Mouse (Mus musculus) frontal cortex, postnatal 25 days (tissue): ENCODE measurements around the gene Rnf26.

Experiments
- DNase-seq, 2 experiments: peaks; one replicate each; pipeline ENCODE4 v3.0.0; 2022; ENCODE audit warnings: low spot score in 2 of 2

Rnf26 gene

DNA sequence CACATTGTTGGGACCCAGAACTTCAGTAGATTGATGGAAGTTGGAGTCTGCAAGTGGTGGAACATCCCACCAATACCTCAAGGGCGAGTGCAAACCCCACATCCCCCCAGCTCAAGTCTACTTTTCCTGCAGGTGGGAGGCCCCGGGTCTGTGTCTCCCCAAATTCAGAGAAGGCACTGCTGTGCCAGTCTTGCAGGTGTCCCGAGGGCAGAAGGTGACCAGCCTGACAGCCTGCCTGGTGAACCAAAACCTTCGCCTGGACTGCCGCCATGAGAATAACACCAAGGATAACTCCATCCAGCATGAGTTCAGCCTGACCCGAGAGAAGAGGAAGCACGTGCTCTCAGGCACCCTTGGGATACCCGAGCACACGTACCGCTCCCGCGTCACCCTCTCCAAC is 66.9 kb downstream of the Rnf26 start:
- DNase-seq = no peak

DNA sequence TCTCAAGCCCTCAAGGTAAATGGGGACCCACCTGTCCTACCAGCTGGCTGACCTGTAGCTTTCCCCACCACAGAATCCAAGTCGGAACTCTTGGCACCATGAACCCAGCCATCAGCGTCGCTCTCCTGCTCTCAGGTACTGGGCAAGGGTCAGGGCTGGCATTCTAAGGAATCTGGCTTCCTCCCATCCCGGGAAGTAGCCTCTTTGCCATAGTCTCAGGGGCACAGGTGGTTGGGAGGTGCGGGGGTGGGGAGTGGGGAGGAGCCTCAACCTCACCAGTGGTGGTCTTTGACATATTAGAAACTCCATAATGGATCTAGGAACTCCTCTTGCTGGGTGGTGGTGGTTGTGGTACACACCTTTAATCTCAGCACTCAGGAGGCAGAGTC is 67.4 kb downstream of the Rnf26 start:
- DNase-seq = no peak
